Mouse (Mus musculus): ENCODE measurements around the gene Tph1. TPM values are rescaled to one million over a fixed set of nuclear protein-coding genes. Genes with fewer than 3 reads are reported as not detected.

Gene Tph1
- polyA plus RNA-seq, 1 experiment from 2014 or later, result not detected

GRCm38 (mm10) chr7:46614263-46614662 is 58.1 kb downstream of the Tph1 start:
- peaks cover 36% of the 10 kb centered on the region for H3K4me1 ChIP-seq (replicated peaks)
- no peaks in the 10 kb centered on the region for H3K9me3 ChIP-seq (replicated peaks)
- no peak overlapping the region for H3K4me2 ChIP-seq
- ATAC-seq (ENCODE audit: insufficient number of reproducible peaks, low FRiP score), result no peak
- WGBS, result 87% methylated on average over 12 of the region's 12 CpGs
- no peak overlapping the region for H3K9ac ChIP-seq
- H3K27ac ChIP-seq (ENCODE audit: poor library complexity, severe bottlenecking), result no peak overlapping the region
- H3K27me3 ChIP-seq (replicated peaks), result no peaks in the 10 kb centered on the region
- no peak overlapping the region for H3K4me3 ChIP-seq
- H3K36me3 ChIP-seq, result no peaks in the 10 kb centered on the region

GRCm38 (mm10) chr7:46613091-46613490 is 59.2 kb downstream of the Tph1 start:
- ATAC-seq (ENCODE audit: insufficient number of reproducible peaks, low FRiP score), result no peak

GRCm38 (mm10) chr7:46612421-46612937 is 59.9 kb downstream of the Tph1 start:
- Histone ChIP-seq H3K9me3 (replicated peaks) (no peaks in the 10 kb centered on the region), H3K36me3 (no peaks in the 10 kb centered on the region), H3K9ac (no peak overlapping the region), H3K4me3 (no peak overlapping the region), H3K4me2 (no peak overlapping the region), H3K27ac (ENCODE audit: poor library complexity, severe bottlenecking) (peak overlapping the region; percentile 20; the same call in 1 of the 2 replicates), H3K4me1 (replicated peaks) (peaks cover 35% of the 10 kb centered on the region), H3K27me3 (replicated peaks) (no peaks in the 10 kb centered on the region)
- no peak for ATAC-seq (ENCODE audit: insufficient number of reproducible peaks, low FRiP score)
- 73% methylated on average over 6 of the region's 6 CpGs for WGBS

More at GRCm38 (mm10) chr7:46613091-46613490, 59.2 kb downstream of the Tph1 start:
- Histone ChIP-seq H3K4me1 (replicated peaks) (peaks cover 34% of the 10 kb centered on the region), H3K4me3 (no peak overlapping the region), H3K36me3 (no peaks in the 10 kb centered on the region), H3K27me3 (replicated peaks) (no peaks in the 10 kb centered on the region), H3K9me3 (replicated peaks) (no peaks in the 10 kb centered on the region), H3K9ac (no peak overlapping the region), H3K4me2 (no peak overlapping the region), H3K27ac (ENCODE audit: poor library complexity, severe bottlenecking) (no peak overlapping the region)
- 64% methylated on average over 10 of the region's 10 CpGs for whole genome bisulfite sequencing

DNA sequence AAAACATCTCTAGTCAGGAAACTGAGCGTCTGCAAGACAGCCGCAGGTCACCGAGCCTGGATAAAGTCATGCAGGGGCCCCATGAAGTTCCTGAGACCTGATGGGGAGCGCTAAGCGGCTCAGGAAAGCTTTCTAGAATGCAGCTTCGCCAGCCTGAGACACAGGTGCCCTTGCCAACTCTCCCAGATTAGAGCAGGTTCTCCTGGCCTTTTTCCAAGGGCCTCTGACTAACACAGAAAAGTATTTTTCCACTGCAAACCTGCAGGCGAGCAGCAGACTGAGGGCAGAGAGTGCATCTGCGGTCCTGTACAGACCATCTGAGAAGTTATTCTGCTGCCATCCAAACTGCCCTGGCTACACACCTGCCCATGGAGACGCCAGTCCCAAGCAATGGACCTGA is 60.4 kb downstream of the Tph1 start:
- H3K27me3 ChIP-seq (replicated peaks), result no peaks in the 10 kb centered on the region
- no peak overlapping the region for H3K4me3 ChIP-seq
- peaks cover 40% of the 10 kb centered on the region for H3K4me1 ChIP-seq (replicated peaks)
- H3K9ac ChIP-seq, result no peak overlapping the region
- 57% methylated on average over 9 of the region's 9 CpGs for WGBS
- no peaks in the 10 kb centered on the region for H3K9me3 ChIP-seq (replicated peaks)
- peak overlapping the region; percentile 20; the same call in 1 of the 2 replicates for H3K27ac ChIP-seq (ENCODE audit: poor library complexity, severe bottlenecking)
- H3K4me2 ChIP-seq, result no peak overlapping the region
- H3K36me3 ChIP-seq, result no peaks in the 10 kb centered on the region
- no peak for ATAC-seq (ENCODE audit: insufficient number of reproducible peaks, low FRiP score)

DNA sequence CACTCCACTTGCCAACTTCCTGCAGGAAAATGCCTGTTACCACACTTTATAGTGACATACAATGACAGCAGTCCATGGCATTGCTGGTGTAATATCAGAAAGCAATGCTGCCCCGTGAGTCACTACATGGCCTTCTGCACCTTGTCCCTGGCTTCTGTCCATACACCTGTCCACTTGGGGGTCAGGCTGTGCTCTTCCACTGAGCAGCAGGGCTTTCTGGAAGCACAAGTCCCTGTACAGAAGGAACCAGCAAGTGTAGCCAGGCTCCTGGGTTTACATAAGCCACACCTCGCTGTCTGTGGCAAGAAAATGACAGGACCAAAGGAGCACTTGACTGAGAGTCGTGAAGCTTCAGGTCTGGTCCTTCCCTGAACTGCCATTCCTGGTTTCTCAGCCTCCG is 63.0 kb downstream of the Tph1 start:
- Histone ChIP-seq H3K4me2 (no peak overlapping the region), H3K4me3 (no peak overlapping the region), H3K27ac (ENCODE audit: poor library complexity, severe bottlenecking) (no peak overlapping the region), H3K9me3 (replicated peaks) (no peaks in the 10 kb centered on the region), H3K9ac (no peak overlapping the region), H3K4me1 (replicated peaks) (peaks cover 30% of the 10 kb centered on the region), H3K36me3 (no peaks in the 10 kb centered on the region), H3K27me3 (replicated peaks) (no peaks in the 10 kb centered on the region)
- WGBS, result 79% methylated on average over 4 of the region's 4 CpGs
- no peak for ATAC-seq (ENCODE audit: insufficient number of reproducible peaks, low FRiP score)

GRCm38 (mm10) chr7:46607428-46608055 is 64.8 kb downstream of the Tph1 start:
- H3K27me3 ChIP-seq (replicated peaks), result no peaks in the 10 kb centered on the region
- H3K27ac ChIP-seq (ENCODE audit: poor library complexity, severe bottlenecking), result 0 out of 2 replicates have a peak overlapping the region, but pooled peaks have one; percentile 18
- no peak overlapping the region for H3K4me2 ChIP-seq
- 43% methylated on average over 11 of the region's 11 CpGs for WGBS
- H3K4me1 ChIP-seq (replicated peaks), result peaks cover 24% of the 10 kb centered on the region
- ATAC-seq (ENCODE audit: insufficient number of reproducible peaks, low FRiP score), result peak; percentile 39; the same call in 1 of the 2 replicates
- no peaks in the 10 kb centered on the region for H3K9me3 ChIP-seq (replicated peaks)
- H3K36me3 ChIP-seq, result no peaks in the 10 kb centered on the region
- no peak overlapping the region for H3K4me3 ChIP-seq
- H3K9ac ChIP-seq, result no peak overlapping the region

- H3K36me3 ChIP-seq, result no peaks in the 10 kb centered on the region
- no peak overlapping the region for H3K4me2 ChIP-seq
- H3K9me3 ChIP-seq (replicated peaks), result no peaks in the 10 kb centered on the region
- ATAC-seq (ENCODE audit: insufficient number of reproducible peaks, low FRiP score), result no peak; the same call in 1 of the 2 replicates
- 65% methylated on average over 8 of the region's 8 CpGs for WGBS
- no peak overlapping the region for H3K4me3 ChIP-seq
- no peaks in the 10 kb centered on the region for H3K27me3 ChIP-seq (replicated peaks)
- no peak overlapping the region for H3K9ac ChIP-seq
- no peak overlapping the region for H3K27ac ChIP-seq (ENCODE audit: poor library complexity, severe bottlenecking)
- H3K4me1 ChIP-seq (replicated peaks), result peaks cover 22% of the 10 kb centered on the region
Observed at GRCm38 (mm10) chr7:46607031-46607426, 65.3 kb downstream of the Tph1 start.

- no peak overlapping the region for H3K9ac ChIP-seq
- no peak for ATAC-seq (ENCODE audit: insufficient number of reproducible peaks, low FRiP score)
- no peak overlapping the region for H3K4me2 ChIP-seq
- peaks cover 21% of the 10 kb centered on the region for H3K4me1 ChIP-seq (replicated peaks)
- no peaks in the 10 kb centered on the region for H3K27me3 ChIP-seq (replicated peaks)
- WGBS, result 83% methylated on average over 7 of the region's 7 CpGs
- H3K4me3 ChIP-seq, result no peak overlapping the region
- H3K27ac ChIP-seq (ENCODE audit: poor library complexity, severe bottlenecking), result no peak overlapping the region
- H3K9me3 ChIP-seq (replicated peaks), result no peaks in the 10 kb centered on the region
- H3K36me3 ChIP-seq, result no peaks in the 10 kb centered on the region
Observed at GRCm38 (mm10) chr7:46606391-46607030, 65.8 kb downstream of the Tph1 start.

GRCm38 (mm10) chr7:46603051-46603450 is 69.3 kb downstream of the Tph1 start:
- Histone ChIP-seq H3K4me1 (replicated peaks) (peaks cover 23% of the 10 kb centered on the region), H3K4me2 (no peak overlapping the region), H3K9ac (no peak overlapping the region), H3K9me3 (replicated peaks) (no peaks in the 10 kb centered on the region), H3K27ac (ENCODE audit: poor library complexity, severe bottlenecking) (no peak overlapping the region), H3K36me3 (no peaks in the 10 kb centered on the region), H3K4me3 (no peak overlapping the region), H3K27me3 (replicated peaks) (no peaks in the 10 kb centered on the region)
- 87% methylated on average over 7 of the region's 7 CpGs for WGBS
- no peak for ATAC-seq (ENCODE audit: insufficient number of reproducible peaks, low FRiP score)

DNA sequence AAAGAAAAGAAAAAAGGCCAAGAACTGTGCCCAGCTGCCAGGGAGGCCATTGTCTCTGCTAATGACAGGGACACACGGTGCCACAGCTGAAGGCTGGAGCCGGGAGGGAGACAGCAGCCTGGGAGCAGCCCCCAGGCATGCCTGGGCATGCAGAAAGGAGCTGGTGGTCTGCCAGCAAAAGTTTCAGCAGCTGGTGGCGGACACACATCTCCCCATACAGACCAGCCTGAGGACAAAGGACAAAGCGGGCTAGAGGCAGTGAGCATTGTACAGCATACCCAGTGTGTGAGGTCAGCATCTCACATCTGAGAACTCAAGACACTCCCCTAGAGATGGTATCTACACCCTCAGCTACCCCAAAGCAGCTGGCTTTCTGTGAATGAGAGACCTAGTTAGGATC is 70.3 kb downstream of the Tph1 start:
- Histone ChIP-seq H3K4me1 (replicated peaks) (peaks cover 18% of the 10 kb centered on the region), H3K27me3 (replicated peaks) (no peaks in the 10 kb centered on the region), H3K9ac (no peak overlapping the region), H3K4me3 (no peak overlapping the region), H3K27ac (ENCODE audit: poor library complexity, severe bottlenecking) (no peak overlapping the region), H3K36me3 (no peaks in the 10 kb centered on the region), H3K4me2 (no peak overlapping the region), H3K9me3 (replicated peaks) (no peaks in the 10 kb centered on the region)
- WGBS, result 55% methylated on average over 4 of the region's 4 CpGs
- ATAC-seq (ENCODE audit: insufficient number of reproducible peaks, low FRiP score), result no peak

DNA sequence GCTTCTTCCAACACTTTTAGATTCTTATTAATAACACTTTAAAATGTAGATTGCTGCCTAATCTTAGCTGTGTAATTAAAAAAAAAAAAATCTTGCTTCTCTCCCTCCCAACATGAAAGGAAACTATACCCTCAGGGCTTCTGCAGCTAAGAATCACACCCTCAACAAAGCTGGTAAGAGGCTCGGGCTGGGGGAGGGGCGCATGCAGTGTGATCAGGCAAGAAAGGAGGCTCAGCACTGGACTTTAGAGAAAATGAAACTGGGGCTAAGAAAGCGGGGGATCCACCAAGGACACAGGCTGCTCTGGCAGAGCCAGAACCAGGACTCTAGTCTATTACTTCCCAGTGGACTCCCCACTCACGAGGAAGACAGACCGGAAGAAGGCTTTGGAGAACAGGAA is 71.2 kb downstream of the Tph1 start:
- WGBS, result 38% methylated on average over 5 of the region's 5 CpGs
- Histone ChIP-seq H3K4me1 (replicated peaks) (peaks cover 11% of the 10 kb centered on the region; the same call in 1 of the 2 replicates), H3K4me3 (no peak overlapping the region), H3K27me3 (replicated peaks) (no peaks in the 10 kb centered on the region), H3K9ac (no peak overlapping the region), H3K9me3 (replicated peaks) (no peaks in the 10 kb centered on the region), H3K36me3 (no peaks in the 10 kb centered on the region), H3K4me2 (no peak overlapping the region), H3K27ac (ENCODE audit: poor library complexity, severe bottlenecking) (no peak overlapping the region)
- no peak for ATAC-seq (ENCODE audit: insufficient number of reproducible peaks, low FRiP score)

Data from heart, embryonic 12.5 days (tissue).